Mouse (Mus musculus) thymus, adult 2 months (tissue): ENCODE results near the gene Dtx3.
"Not testable (repeated sequence)": the region's sequence is repeated elsewhere in the genome, so short reads cannot be mapped to it uniquely, and the experiment has no call there.

Source experiments
- CTCF ChIP-seq: fragments of 200-500 bp; IDR thresholded peaks from 2 replicates; pipeline ENCODE4 v1.5.1; 2012; ENCODE audit warnings: mild to moderate bottlenecking, control low read depth, low read length, moderate library complexity, borderline replicate concordance; ENCODE audit not compliant: control insufficient read depth, poor library complexity, insufficient read depth; ENCODE audit errors: extremely low read depth
- POLR2A ChIP-seq: fragments of 200-500 bp; IDR thresholded peaks from 2 replicates; pipeline ENCODE4 v1.6.1; 2012; ENCODE audit warnings: mild to moderate bottlenecking, low read length, control low read depth, moderate library complexity; ENCODE audit not compliant: control insufficient read depth, poor library complexity, insufficient read depth; ENCODE audit errors: extremely low read depth

DNA sequence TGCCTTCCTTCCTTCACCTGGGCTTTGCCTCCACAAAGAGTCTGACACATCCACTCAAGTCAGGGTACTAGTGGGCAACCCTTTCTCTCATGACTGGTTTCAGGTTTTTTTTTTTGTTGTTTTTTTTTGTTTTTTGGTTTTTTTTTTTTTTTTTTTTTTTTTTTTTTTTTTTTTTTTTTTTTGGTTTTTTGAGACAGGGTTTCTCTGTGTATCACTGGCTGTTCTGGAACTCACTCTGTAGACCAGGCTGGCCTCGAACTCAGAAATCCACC, 3.5 kb downstream of the Dtx3 start:
- not testable (repeated sequence) for TF ChIP-seq CTCF, POLR2A
